Mouse (Mus musculus): ENCODE results near the gene 2610002M06Rik.

The 2610002M06Rik gene

DNA sequence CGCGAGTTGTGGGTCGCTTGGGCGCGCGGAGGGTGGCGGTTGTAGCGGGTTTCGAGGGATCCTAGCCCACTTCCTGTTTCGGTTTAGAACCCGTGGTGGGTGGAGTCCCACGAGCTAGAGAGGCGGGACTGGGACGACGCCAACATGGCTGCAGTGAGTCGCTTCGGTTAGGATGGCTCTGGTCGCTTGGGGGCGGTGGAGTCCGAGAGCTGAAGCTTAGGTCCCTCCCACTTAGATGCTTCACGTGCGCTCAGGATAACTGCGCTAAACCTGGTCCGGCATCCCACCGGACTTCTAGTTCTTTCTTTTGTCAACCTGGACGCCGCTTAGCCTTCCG lies at the start of gene 2610002M06Rik:
Gene 2610002M06Rik, minus strand, starts transcription at position 117 of the 337 bp plus-strand sequence.
- peak; percentile 83 for DNase-seq (ENCODE audit: low spot score)

DNA sequence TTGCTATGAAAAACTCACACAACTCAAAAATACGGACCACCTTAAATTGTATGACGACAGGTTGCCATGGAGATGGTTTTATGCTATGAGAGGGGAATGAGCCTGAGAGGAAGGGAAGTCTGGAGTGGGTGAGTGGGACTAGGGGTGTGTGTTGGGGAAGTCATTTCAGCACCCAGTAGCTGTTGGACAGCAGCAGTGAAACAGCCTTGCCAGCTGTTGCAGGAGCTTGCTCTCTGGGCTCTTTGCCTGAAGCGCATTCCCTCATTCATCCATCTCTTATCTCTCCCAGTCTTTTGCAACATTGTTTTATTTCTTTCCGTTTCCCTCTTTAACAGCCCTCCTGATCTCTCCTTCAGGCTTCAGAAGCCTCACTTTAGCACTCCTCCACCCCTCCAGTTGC lies 42.0 kb upstream of the 2610002M06Rik start:
- DNase-seq (ENCODE audit: low spot score), result no peak

DNA sequence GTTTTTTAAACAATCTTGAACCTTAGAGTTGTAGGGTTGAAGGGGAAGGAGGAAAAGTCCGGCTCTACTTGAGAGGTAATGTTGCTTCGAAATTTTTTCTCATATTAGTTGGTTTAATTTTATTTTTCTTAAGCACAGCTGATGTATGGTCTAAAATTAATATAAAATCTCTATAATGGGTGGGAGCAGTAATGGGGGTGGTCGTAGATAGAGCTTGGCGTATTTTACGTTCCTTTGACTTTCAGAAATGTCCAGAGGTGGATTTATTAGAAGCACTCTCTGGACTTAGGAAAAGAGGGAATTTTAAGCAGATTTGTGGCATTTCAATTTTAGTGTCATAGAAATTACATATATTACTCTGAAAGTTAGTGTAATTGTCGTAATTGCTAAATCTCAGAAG lies 592 bp upstream of the 2610002M06Rik start:
- DNase-seq (ENCODE audit: low spot score), result no peak

DNA sequence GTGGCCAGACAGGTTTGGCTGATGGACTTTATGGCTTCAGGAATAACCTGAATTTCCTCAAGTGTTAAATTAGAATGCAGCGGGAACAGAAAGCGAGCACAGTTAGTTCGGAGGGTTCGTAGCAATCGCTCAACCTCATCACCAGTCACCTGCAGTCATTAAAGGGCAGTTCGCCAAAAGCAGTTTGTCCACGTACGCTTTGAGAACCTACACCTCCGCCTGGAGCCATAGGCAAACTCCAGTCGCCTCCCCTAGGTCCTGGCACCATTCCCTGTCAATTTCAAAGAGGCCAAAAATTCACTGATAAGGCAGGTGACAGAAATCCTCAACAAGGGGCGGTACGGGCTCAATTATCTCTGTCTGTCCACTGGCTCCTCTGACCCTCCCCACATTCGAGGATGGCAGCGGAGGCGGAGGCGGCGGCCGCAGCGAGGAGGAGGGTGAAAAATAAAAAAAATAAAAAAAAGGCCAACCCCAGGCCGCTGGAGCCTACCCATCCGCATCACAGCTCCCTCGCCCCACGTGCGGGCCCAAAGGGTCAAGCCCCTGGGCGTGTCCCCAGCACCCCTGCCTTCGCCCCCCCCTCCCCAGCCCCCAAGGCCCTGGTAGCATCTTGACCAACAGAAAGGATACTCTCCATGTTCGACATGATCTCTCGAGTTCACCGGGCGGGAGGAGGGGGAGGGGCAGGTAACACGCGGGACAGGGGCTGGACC lies 474 bp downstream of the 2610002M06Rik start:
- DNase-seq (ENCODE audit: low spot score), result peak; percentile 5

DNA sequence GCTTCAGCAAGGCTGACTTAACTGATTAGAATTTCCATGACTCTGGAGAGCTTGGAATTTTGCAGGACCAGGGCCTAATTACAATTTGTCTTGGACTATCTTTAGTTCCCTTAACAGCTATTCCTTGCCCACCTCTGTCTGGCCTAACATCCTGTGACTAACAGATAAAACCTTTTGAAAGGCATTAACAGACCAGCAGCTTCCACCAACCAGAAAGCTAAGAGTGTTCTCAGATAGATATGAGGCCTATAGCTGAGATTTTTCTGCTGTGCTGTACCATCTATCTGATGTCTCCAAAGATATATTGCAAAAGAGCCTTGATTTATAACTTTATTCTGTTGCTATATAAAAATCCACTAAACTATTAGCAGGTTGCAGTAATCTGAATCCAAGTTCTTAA lies 4.0 kb downstream of the 2610002M06Rik start:
- no peak for DNase-seq (ENCODE audit: low spot score)

DNA sequence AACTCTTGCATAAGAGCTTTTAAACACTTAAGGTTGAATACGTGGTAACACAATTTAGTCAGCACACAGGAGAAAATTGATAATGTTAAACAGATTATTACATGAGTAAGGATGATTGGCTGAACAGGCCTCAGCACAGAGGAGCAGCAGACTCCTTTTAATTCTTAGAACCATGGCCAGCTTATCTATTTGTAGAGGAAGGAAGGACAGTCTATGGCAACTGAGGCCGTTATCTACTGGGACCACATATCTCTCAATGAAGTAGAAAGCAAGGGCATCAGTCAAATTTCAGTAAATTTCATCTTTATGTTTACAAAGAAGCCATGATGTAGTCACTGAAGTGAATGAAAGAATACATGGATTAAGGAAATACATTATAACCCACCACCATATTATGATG lies 19.2 kb downstream of the 2610002M06Rik start:
- DNase-seq (ENCODE audit: low spot score), result no peak

DNA sequence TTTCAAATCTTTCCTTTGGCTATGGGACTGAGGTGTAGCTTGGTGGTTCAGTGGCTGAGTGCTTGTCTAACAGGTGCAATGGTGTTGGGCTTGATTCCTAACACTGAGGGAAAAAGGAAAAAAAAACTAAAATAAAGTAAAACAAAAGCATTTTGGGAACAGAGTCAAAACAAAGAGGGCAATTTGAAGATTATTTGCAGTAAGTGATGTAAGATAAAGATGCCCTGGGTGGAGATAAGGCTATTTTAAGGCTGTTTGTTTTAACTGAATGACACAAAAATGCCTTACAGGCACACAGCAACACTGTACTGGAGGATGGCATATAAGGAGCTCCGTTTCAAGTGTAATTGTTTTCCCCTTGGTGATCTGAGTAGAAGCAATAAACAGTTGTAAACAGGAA lies 20.3 kb downstream of the 2610002M06Rik start:
- DNase-seq (ENCODE audit: low spot score), result no peak

DNA sequence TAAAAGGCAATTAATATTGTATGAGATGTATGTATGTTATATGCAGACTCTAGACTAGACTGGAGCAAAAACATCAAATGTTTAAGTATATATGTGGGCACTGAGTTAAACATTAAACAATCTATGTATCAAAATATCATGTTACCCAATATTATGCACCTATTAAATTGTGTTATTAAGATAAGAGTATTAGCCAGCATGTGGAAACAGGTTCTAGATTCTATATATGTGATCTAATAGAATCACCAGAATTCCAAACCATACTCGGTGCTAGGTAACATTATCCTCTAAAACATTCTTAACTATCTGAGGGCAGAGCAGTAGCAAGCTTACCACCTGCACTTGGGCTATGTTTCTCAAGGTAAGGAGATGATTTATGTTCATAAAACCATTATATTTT lies 23.8 kb downstream of the 2610002M06Rik start, which contains the start of gene Tent5d:
Gene Tent5d, plus strand, starts transcription at position 301 of the 400 bp plus-strand sequence.
- DNase-seq (ENCODE audit: low spot score), result no peak

DNA sequence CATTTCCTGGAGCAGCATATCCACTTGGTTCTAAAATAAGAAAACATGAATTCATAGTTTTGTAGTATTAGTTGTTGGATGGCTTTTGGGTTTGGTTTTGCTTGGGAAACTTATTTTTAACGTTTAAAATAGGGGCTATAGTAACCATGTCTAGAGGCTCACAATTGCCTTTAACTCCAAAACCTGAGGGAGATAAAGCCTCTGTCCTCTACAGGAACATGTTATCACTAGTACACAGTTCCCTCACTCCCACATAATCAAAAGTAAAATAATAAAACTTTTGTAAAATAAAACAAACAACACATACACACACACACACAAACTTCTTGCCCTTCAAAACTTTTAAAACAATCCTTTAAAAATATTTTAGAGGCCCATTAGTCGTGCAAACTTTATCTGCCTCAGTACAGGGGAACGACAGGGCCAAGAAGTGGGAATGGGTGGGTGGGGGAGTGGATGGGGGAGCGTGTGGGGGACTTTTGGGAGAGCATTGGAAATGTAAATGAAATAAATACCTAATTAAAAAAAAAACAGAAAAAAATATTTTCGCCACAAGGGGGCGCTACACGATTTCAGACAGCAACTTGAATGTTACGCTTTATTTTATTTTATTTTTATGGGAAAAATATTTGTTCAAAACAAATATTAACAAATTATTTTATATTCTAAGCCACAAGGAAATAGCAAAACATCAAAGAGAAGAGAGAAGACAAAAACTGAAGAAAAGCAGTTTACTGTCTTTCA lies 25.2 kb downstream of the 2610002M06Rik start:
- no peak for DNase-seq (ENCODE audit: low spot score)

DNA sequence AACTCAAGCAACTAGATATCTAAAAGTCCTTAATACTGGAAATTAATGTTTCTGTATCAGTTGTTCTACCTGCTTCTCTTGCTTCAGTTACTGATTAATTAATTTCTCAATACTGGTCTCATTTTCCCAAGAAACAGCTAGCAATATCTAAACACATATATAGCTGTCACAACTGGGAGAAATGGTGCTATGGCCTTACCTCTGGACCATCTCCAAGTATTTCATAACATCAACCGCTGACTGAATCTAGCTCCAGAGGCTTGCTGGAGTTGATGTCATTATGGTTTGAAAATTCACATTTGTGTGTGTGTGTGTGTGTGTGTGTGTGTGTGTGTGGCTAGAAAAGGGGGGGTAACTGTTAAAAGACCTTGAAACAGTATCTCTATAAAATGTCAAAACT lies 26.0 kb downstream of the 2610002M06Rik start:
- DNase-seq (ENCODE audit: low spot score), result no peak

DNA sequence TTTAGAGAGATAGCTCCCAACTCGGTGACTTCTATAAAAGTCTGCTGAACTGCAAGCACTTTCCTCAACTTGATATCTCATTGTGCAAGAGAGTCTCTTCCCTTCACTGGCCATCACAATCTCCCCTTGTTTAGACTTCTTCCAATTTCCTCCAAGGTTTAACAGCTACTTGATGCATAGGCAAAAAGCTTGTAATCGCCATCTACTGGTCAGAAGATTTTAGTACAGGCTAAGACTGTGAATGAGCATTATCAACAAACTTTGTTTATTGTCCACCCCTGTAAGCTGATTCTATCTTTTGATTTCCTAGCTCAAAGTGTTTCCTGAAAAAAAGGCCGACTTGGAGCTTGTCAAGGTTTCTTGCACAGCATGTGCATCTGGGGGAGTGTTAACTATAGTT lies 48.2 kb downstream of the 2610002M06Rik start:
- DNase-seq (ENCODE audit: low spot score), result no peak
